Mouse (Mus musculus) heart, postnatal 25 days (tissue): ENCODE results near the gene Prss54. TPM values are rescaled to one million over a fixed set of nuclear protein-coding genes. Genes with fewer than 3 reads are reported as not detected.

Experiments
- total RNA-seq, 2 experiments: library from RNA; stranded (reverse); gene quantifications; 2 replicates each; pipeline ENCODE4 v1.2.3; 2021

Gene Prss54
- total RNA-seq, 2 experiments from 2014 or later, result not detected

Other genes with a start within 250 kb of the Prss54 start
- gene Zfp319, start 244.4 kb downstream of the Prss54 start, total RNA-seq, result 1 to 10 TPM; 8.5 to 9.9 TPM
- 10 to 100 TPM; 14.2 to 16.6 TPM for gene Usb1, start 244.1 kb downstream of the Prss54 start, total RNA-seq
- gene Mmp15, start 224.1 kb downstream of the Prss54 start, total RNA-seq, result 10 to 100 TPM; 72.4 to 72.5 TPM
- 10 to 100 TPM; 27.1 to 28.7 TPM for gene Cfap20, start 141.5 kb downstream of the Prss54 start, total RNA-seq
- 10 to 100 TPM; 26.0 to 27.3 TPM for gene Csnk2a2, start 86.3 kb downstream of the Prss54 start, total RNA-seq
- not detected for gene Ccdc113, start 42.3 kb downstream of the Prss54 start, total RNA-seq
- gene Gins3, start 57.1 kb upstream of the Prss54 start, total RNA-seq, result 1 to 10 TPM in 1 of 2 experiments, under 1 TPM in 1; 0.88 to 1.3 TPM
- 100 to 1,000 TPM; 317 to 336 TPM for gene Ndrg4, start 100.6 kb upstream of the Prss54 start, total RNA-seq
- gene Setd6, start 139.5 kb upstream of the Prss54 start, total RNA-seq, result 10 to 100 TPM; 14.1 to 15.1 TPM
- 100 to 1,000 TPM; 109 to 130 TPM for gene Cnot1, start 231.1 kb upstream of the Prss54 start, total RNA-seq
- gene Sap18b, start 249.0 kb upstream of the Prss54 start, total RNA-seq, result 10 to 100 TPM; 84.4 to 96.1 TPM